Mouse (Mus musculus): ENCODE measurements around the gene Parva.

The Parva gene

GRCm38 (mm10) chr7:112473649-112474435, 46.5 kb downstream of the Parva start:
- no peak for DNase-seq

GRCm38 (mm10) chr7:112479116-112479515, 51.8 kb downstream of the Parva start:
- DNase-seq, result peak; percentile 57 to 61

- no peak for DNase-seq
Observed at GRCm38 (mm10) chr7:112481031-112481430, 53.7 kb downstream of the Parva start.

GRCm38 (mm10) chr7:112482572-112482971, 55.3 kb downstream of the Parva start:
- DNase-seq, result peak; percentile 44 to 57

GRCm38 (mm10) chr7:112483382-112483781, 56.1 kb downstream of the Parva start:
- no peak for DNase-seq

GRCm38 (mm10) chr7:112490825-112491224, 63.5 kb downstream of the Parva start:
- no peak for DNase-seq

- DNase-seq, result no peak
Observed at GRCm38 (mm10) chr7:112491737-112492136, 64.4 kb downstream of the Parva start.

GRCm38 (mm10) chr7:112495950-112496349, 68.6 kb downstream of the Parva start:
- DNase-seq, result no peak

GRCm38 (mm10) chr7:112496921-112497320, 69.6 kb downstream of the Parva start:
- no peak for DNase-seq

- no peak for DNase-seq
Observed at GRCm38 (mm10) chr7:112498591-112499301, 71.4 kb downstream of the Parva start.

- no peak for DNase-seq
Observed at GRCm38 (mm10) chr7:112499453-112500133, 72.3 kb downstream of the Parva start.

GRCm38 (mm10) chr7:112500134-112500490, 72.8 kb downstream of the Parva start:
- no peak for DNase-seq

- DNase-seq, result no peak
Observed at GRCm38 (mm10) chr7:112502050-112502809, 74.9 kb downstream of the Parva start.

GRCm38 (mm10) chr7:112502845-112503244, 75.5 kb downstream of the Parva start:
- DNase-seq, result no peak

- DNase-seq, result no peak
Observed at GRCm38 (mm10) chr7:112503448-112503847, 76.1 kb downstream of the Parva start.

- no peak for DNase-seq
Observed at GRCm38 (mm10) chr7:112503917-112504316, 76.6 kb downstream of the Parva start.

- no peak for DNase-seq
Observed at GRCm38 (mm10) chr7:112509107-112509506, 81.8 kb downstream of the Parva start.

GRCm38 (mm10) chr7:112510336-112511048, 83.2 kb downstream of the Parva start:
- DNase-seq, result no peak

GRCm38 (mm10) chr7:112511309-112511708, 84.0 kb downstream of the Parva start:
- no peak for DNase-seq

- no peak for DNase-seq
Observed at GRCm38 (mm10) chr7:112512257-112512656, 85.0 kb downstream of the Parva start.

GRCm38 (mm10) chr7:112512895-112513294, 85.6 kb downstream of the Parva start:
- no peak for DNase-seq

- DNase-seq, result no peak
Observed at GRCm38 (mm10) chr7:112514636-112515193, 87.4 kb downstream of the Parva start.

Measured in cerebellum, adult 18-20 months (tissue).